Mouse (Mus musculus) heart, embryonic 12.5 days (tissue): ENCODE data around the gene Kbtbd12. TPM values are rescaled to one million over a fixed set of nuclear protein-coding genes. Genes with fewer than 3 reads are reported as not detected.
A peak's percentile ranks its signal among the peaks of the same experiment; 100 is the strongest.

Source experiments
- ATAC-seq: fragments of 200-750 bp; cut with Nextera tagmentation; 2 replicates; pipeline ENCODE4 v1.8.0; 2017; ENCODE audit warnings: moderate TSS enrichment, moderate library complexity; ENCODE audit not compliant: insufficient number of reproducible peaks, low FRiP score
- H3K27ac ChIP-seq: fragments of 300-500 bp; sonication (generic); 2 replicates; pipeline ENCODE4 v1.5.1; 2016; ENCODE audit warnings: mild to moderate bottlenecking, moderate library complexity; ENCODE audit not compliant: poor library complexity, severe bottlenecking
- H3K27me3 ChIP-seq: fragments of 300-500 bp; sonication (generic); replicated peaks from 2 replicates; pipeline ENCODE4 v1.6.1; 2016; ENCODE audit warnings: mild to moderate bottlenecking, moderate library complexity
- H3K36me3 ChIP-seq: fragments of 300-500 bp; sonication (generic); 2 replicates; pipeline ENCODE4 v1.6.1; 2016; ENCODE audit warnings: mild to moderate bottlenecking, moderate library complexity
- H3K4me1 ChIP-seq: fragments of 300-500 bp; sonication (generic); replicated peaks from 2 replicates; pipeline ENCODE4 v1.6.1; 2016; ENCODE audit warnings: mild to moderate bottlenecking
- H3K4me2 ChIP-seq: fragments of 300-500 bp; sonication (generic); 2 replicates; pipeline ENCODE4 v1.6.1; 2016; ENCODE audit warnings: mild to moderate bottlenecking, moderate library complexity
- H3K4me3 ChIP-seq: fragments of 300-500 bp; sonication (generic); 2 replicates; pipeline ENCODE4 v1.5.1; 2016; ENCODE audit warnings: mild to moderate bottlenecking
- H3K9ac ChIP-seq: fragments of 300-500 bp; sonication (generic); 2 replicates; pipeline ENCODE4 v1.6.1; 2016; ENCODE audit warnings: mild to moderate bottlenecking, moderate library complexity
- H3K9me3 ChIP-seq: fragments of 300-500 bp; sonication (generic); replicated peaks from 2 replicates; pipeline ENCODE4 v1.6.1; 2016; ENCODE audit warnings: mild to moderate bottlenecking, moderate library complexity
- WGBS: fragments of 180-500 bp; shearing (Covaris S2); methylation state at CpG from one replicate; pipeline ENCODE4 v1.1.7; 2016; 5-methylcytosine and 5-hydroxymethylcytosine counted together
- polyA plus RNA-seq: library from polyadenylated mRNA; unstranded; fragments of >200 nt; fragmentation: Nextera tagmentation; extraction: Ambion mirVana; gene quantifications from 2 replicates; pipeline ENCODE4 v1.2.1, GENCODE M21; 2016

Kbtbd12 gene
- polyA plus RNA-seq, 1 experiment from 2014 or later, result 13.6 TPM

- H3K9ac ChIP-seq, result no peak overlapping the region
- no peak for ATAC-seq
- H3K27me3 ChIP-seq, result peaks cover 32% of the 10 kb centered on the region
- no peaks in the 10 kb centered on the region for H3K36me3 ChIP-seq
- H3K27ac ChIP-seq, result no peak overlapping the region
- WGBS, result 33% methylated on average over 4 of the region's 4 CpGs
- peaks cover 14% of the 10 kb centered on the region for H3K4me1 ChIP-seq
- H3K9me3 ChIP-seq, result no peaks in the 10 kb centered on the region
- no peak overlapping the region for H3K4me3 ChIP-seq
- no peak overlapping the region for H3K4me2 ChIP-seq
Observed at GRCm38 (mm10) chr6:88549137-88549814, 88.5 kb downstream of the Kbtbd12 start.

- Histone ChIP-seq H3K9me3 (no peaks in the 10 kb centered on the region), H3K4me3 (no peak overlapping the region), H3K4me1 (peaks cover 14% of the 10 kb centered on the region), H3K36me3 (no peaks in the 10 kb centered on the region), H3K4me2 (no peak overlapping the region), H3K9ac (no peak overlapping the region), H3K27me3 (peaks cover 33% of the 10 kb centered on the region), H3K27ac (no peak overlapping the region)
- no peak for ATAC-seq
- WGBS, result 70% methylated on average over 10 of the region's 10 CpGs
Observed at GRCm38 (mm10) chr6:88548405-88549049, 89.2 kb downstream of the Kbtbd12 start.

DNA sequence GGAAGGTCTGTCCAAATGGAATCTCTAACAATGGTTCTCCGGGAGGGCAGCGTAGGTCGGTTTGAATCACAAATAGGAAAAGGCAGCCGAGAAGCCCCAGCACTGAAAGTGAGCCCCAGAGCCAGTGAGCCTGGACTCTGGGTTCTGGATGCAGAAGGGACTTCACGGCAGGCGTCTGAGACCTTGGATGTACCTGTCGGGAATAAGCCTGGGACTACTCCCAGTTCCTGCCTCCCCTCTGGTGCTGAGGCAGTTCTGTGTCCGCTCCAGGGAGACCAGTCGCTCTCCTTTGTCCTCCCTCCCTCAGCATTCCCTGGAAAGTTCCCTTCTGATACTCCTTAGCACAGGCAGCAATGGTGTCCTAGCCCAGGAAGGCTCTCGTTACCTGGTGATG, 92.4 kb downstream of the Kbtbd12 start:
- Histone ChIP-seq H3K36me3 (no peaks in the 10 kb centered on the region), H3K4me2 (peak overlapping the region; percentile 22), H3K9ac (peak overlapping the region; percentile 3; the same call in 1 of the 2 replicates), H3K4me3 (no peak overlapping the region), H3K27me3 (peaks cover 43% of the 10 kb centered on the region), H3K4me1 (peaks cover 14% of the 10 kb centered on the region), H3K9me3 (no peaks in the 10 kb centered on the region), H3K27ac (no peak overlapping the region)
- no peak for ATAC-seq
- WGBS, result 22% methylated on average over 10 of the region's 10 CpGs

DNA sequence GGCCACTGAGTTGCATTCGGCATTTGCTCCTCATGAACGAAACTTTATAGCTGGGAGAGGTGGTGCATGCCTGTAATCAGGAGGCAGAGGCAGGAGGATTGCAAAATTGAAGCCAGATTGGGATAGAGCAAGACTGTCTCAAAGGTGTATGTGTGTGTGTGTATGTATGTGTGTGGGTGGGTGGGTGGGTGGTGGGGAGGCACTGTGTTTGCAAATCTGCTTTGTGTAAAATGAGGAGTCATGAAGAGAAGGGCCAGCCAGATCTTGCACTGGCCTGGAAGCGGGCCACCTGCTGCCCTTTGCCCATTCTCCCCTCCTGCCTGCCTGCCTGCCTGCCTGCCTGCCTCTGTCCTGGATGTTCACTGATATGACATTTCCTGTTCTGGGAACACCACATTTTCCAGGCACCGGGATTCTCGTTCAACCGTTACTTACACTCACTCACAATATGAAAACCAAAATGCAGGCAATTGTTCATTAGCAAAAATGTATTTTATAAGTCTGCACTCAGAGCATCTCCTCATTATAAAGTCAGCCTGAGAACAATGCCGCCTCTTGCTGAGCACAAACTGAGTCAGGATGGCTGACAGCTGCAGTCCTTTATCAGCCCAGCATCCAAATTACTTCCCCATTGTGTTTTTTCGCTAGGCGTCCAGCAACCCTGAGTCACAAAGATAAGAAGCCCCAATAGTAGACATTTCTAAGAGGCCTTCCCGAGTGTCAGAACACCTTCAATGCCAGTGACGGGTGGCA, 92.9 kb downstream of the Kbtbd12 start:
- H3K9ac ChIP-seq, result no peak overlapping the region
- WGBS, result 29% methylated on average over 11 of the region's 11 CpGs
- peaks cover 48% of the 10 kb centered on the region for H3K27me3 ChIP-seq
- ATAC-seq, result no peak
- no peaks in the 10 kb centered on the region for H3K36me3 ChIP-seq
- H3K27ac ChIP-seq, result no peak overlapping the region
- H3K4me3 ChIP-seq, result no peak overlapping the region
- peaks cover 14% of the 10 kb centered on the region for H3K4me1 ChIP-seq
- H3K9me3 ChIP-seq, result no peaks in the 10 kb centered on the region
- H3K4me2 ChIP-seq, result peak overlapping the region; percentile 22

- Histone ChIP-seq H3K4me3 (no peak overlapping the region), H3K4me2 (no peak overlapping the region), H3K9me3 (no peaks in the 10 kb centered on the region), H3K27ac (no peak overlapping the region), H3K27me3 (peaks cover 49% of the 10 kb centered on the region), H3K36me3 (no peaks in the 10 kb centered on the region), H3K4me1 (peaks cover 14% of the 10 kb centered on the region), H3K9ac (no peak overlapping the region)
- no peak for ATAC-seq
- WGBS, result 75% methylated on average over 3 of the region's 3 CpGs
Observed at GRCm38 (mm10) chr6:88544241-88544640, 93.5 kb downstream of the Kbtbd12 start.

DNA sequence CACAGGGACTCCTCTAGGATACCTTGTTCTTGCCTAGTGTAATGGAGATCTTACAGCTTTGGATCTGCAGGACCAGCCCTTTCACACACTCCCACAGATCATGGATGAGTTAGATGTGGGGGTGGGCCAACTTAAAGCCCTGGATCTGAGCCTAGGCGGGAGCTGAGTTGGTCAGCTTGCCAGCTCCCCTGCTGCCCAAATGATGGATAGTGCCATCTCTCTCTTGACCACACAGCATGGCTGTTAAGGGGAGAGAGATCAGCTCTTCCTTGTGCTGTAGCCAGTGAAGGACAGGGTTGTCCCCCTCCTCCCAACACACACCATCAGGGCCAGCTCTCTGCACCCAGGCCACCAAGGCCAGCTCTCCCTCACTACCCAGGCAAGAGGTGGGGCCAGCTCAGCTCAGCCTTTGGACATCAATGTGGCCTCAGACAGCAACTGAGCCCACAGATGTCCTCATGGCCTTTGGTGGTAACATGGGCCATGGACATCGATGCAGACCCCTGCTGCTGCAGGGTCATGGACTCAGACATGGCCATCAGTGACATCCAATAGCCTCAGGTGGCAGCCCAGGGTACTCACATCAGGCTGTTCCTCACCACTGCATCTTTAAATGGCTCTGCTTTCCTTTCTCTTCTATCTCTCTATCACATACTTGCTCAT, 97.5 kb downstream of the Kbtbd12 start:
- no peak overlapping the region for H3K27ac ChIP-seq
- H3K36me3 ChIP-seq, result no peaks in the 10 kb centered on the region
- WGBS, result 66% methylated on average over 2 of the region's 2 CpGs
- H3K9ac ChIP-seq, result no peak overlapping the region
- no peak for ATAC-seq
- no peak overlapping the region for H3K4me3 ChIP-seq
- H3K27me3 ChIP-seq, result peaks cover 23% of the 10 kb centered on the region
- peaks cover 10% of the 10 kb centered on the region for H3K4me1 ChIP-seq
- no peaks in the 10 kb centered on the region for H3K9me3 ChIP-seq
- H3K4me2 ChIP-seq, result no peak overlapping the region

DNA sequence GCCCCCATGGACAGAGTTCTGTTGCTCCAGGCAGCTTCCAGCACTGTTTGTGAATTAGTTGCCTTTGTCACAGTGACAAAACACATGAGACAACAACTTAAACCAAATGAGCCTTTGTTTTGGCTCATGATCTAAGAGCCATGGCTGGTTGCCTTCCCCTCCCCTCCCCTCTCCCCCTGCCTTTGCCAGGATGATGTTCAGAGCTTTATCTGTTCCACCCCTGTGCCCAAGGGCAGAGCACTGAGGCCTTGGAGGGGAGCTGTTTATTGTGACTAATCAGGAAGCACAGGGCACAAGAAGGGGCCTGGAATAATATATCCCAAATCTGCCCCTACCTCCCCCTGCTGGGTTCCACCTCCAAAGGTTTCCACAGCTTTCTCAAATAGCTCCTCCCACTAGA, 107.4 kb downstream of the Kbtbd12 start:
- no peaks in the 10 kb centered on the region for H3K36me3 ChIP-seq
- no peak overlapping the region for H3K4me3 ChIP-seq
- peaks cover 14% of the 10 kb centered on the region; the same call in 1 of the 2 replicates for H3K27me3 ChIP-seq
- H3K27ac ChIP-seq, result no peak overlapping the region
- no peak overlapping the region for H3K9ac ChIP-seq
- H3K4me2 ChIP-seq, result no peak overlapping the region
- ATAC-seq, result no peak
- H3K4me1 ChIP-seq, result no peaks in the 10 kb centered on the region
- no peaks in the 10 kb centered on the region for H3K9me3 ChIP-seq

DNA sequence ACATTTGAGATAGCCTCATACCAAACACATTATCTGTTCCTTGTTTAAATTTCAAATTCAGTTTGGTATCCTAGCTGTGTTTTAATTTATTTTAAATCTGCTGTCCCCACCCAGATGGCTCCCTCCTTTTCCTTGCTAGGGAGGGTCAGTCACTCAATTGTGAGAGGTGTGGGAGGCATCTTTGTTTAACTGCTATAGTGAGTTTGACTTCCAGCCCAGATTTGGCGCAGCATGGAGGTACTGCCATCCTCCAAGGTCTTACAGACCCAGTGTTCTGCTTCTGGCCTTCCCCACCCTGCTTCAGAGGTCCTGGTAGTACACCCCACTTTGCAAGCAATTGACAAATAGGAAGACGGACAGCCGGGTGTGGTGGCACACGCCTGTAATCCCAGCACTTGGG, 113.7 kb downstream of the Kbtbd12 start:
- Histone ChIP-seq H3K27ac (no peak overlapping the region), H3K9me3 (no peaks in the 10 kb centered on the region), H3K36me3 (no peaks in the 10 kb centered on the region), H3K27me3 (peaks cover 10% of the 10 kb centered on the region; the same call in 1 of the 2 replicates), H3K4me2 (no peak overlapping the region), H3K4me3 (no peak overlapping the region), H3K4me1 (peaks cover 8% of the 10 kb centered on the region), H3K9ac (no peak overlapping the region)
- ATAC-seq, result no peak
- 80% methylated on average over 4 of the region's 4 CpGs for WGBS

DNA sequence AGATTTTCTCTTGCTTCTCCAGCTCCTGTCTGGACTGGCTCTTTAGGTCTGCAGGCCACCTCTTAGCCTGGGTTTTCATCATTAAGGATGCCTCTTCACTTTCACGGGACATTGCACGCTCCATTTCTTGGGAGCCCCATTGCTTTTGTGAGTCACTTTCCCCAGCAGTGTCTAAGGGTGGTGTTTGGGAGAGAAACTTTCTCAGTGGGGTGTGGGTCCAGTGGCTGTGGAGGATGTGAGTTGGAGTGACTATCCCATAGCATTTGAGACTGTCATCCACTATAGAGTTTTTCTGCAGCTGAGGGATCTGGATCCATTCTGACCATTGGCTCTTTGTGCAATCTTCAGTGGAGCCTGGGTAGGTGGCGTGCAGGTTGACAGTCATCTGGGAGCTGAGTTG, 114.3 kb downstream of the Kbtbd12 start:
- Histone ChIP-seq H3K9ac (no peak overlapping the region; the same call in 1 of the 2 replicates), H3K4me3 (no peak overlapping the region), H3K36me3 (no peaks in the 10 kb centered on the region), H3K9me3 (no peaks in the 10 kb centered on the region), H3K4me1 (peaks cover 8% of the 10 kb centered on the region), H3K27me3 (peaks cover 10% of the 10 kb centered on the region; the same call in 1 of the 2 replicates), H3K27ac (no peak overlapping the region), H3K4me2 (no peak overlapping the region)
- WGBS, result 83% methylated on average over 3 of the region's 3 CpGs
- ATAC-seq, result no peak

- no peak overlapping the region for H3K27ac ChIP-seq
- no peaks in the 10 kb centered on the region for H3K36me3 ChIP-seq
- no peak for ATAC-seq
- 64% methylated on average over 3 of the region's 3 CpGs for WGBS
- H3K9me3 ChIP-seq, result no peaks in the 10 kb centered on the region
- no peak overlapping the region for H3K4me3 ChIP-seq
- H3K9ac ChIP-seq, result no peak overlapping the region
- H3K4me2 ChIP-seq, result no peak overlapping the region
- peaks cover 8% of the 10 kb centered on the region for H3K4me1 ChIP-seq
- peaks cover 6% of the 10 kb centered on the region; the same call in 1 of the 2 replicates for H3K27me3 ChIP-seq
Observed at GRCm38 (mm10) chr6:88523043-88523442, 114.7 kb downstream of the Kbtbd12 start.

DNA sequence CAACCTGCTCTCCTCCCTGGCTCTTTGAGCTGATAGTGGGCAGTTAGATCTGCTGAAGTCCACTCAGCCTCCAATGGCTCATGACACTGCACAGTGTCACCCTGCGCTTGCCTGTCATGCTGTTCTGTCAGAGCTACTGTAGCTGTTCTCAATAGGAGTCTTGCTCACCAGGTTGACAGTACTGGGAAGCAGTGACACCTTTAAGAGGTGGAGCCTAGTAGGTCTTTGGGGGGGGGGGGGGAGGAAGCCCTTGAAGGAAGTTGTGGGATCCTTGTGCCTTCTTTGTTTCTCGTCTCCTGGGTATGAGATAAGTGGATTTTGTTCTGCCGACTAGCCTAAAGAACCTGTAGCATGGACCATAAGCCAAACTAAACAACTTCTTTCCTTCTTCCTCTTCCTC, 115.1 kb downstream of the Kbtbd12 start:
- Histone ChIP-seq H3K27me3 (0 out of 2 replicates have a peak, but pooled peaks cover 3% of the 10 kb centered on the region), H3K36me3 (no peaks in the 10 kb centered on the region), H3K4me3 (no peak overlapping the region), H3K9me3 (no peaks in the 10 kb centered on the region), H3K27ac (no peak overlapping the region), H3K4me1 (peaks cover 8% of the 10 kb centered on the region), H3K9ac (no peak overlapping the region), H3K4me2 (no peak overlapping the region)
- ATAC-seq, result no peak
- 39% methylated on average over 3 of the region's 3 CpGs for WGBS
